Mouse (Mus musculus): ENCODE measurements around the gene Mrpl38. TPM values are rescaled to one million over a fixed set of nuclear protein-coding genes. Genes with fewer than 3 reads are reported as not detected.

Gene Mrpl38
- polyA plus RNA-seq, 1 experiment = not detected

GRCm38 (mm10) chr11:116148761-116149221, 10.1 kb upstream of the Mrpl38 start:
- Histone ChIP-seq H3K4me1 (ENCODE audit: control insufficient read depth, insufficient read depth, low read length) (peaks cover 17% of the 10 kb centered on the region), H3K4me3 (ENCODE audit: insufficient read depth, low read depth, low read length) (no peak overlapping the region), H3K27ac (ENCODE audit: insufficient read depth, low read depth, low read length) (no peak overlapping the region)
- no peak for TF ChIP-seq POLR2A (IDR thresholded peaks at IDR 0.05; ENCODE audit: insufficient read depth, low read depth, low read length)
- no peak for TF ChIP-seq CTCF (IDR thresholded peaks at IDR 0.05; ENCODE audit: insufficient read depth, low read depth, low read length)
- 72% methylated on average over 20 of the region's 20 CpGs for WGBS

- 29% methylated on average over 25 of the region's 25 CpGs for WGBS
- no peak for TF ChIP-seq POLR2A (IDR thresholded peaks at IDR 0.05; ENCODE audit: insufficient read depth, low read depth, low read length)
- TF ChIP-seq CTCF (IDR thresholded peaks at IDR 0.05; ENCODE audit: insufficient read depth, low read depth, low read length) = no peak
- H3K27ac ChIP-seq (ENCODE audit: insufficient read depth, low read depth, low read length) = peak overlapping the region; percentile 36; the same call in 1 of the 2 replicates
Measured at GRCm38 (mm10) chr11:116146294-116146985, 7.8 kb upstream of the Mrpl38 start.

GRCm38 (mm10) chr11:116145481-116146293, 7.0 kb upstream of the Mrpl38 start:
- Histone ChIP-seq H3K27ac (ENCODE audit: insufficient read depth, low read depth, low read length) (no peak overlapping the region), H3K4me3 (ENCODE audit: insufficient read depth, low read depth, low read length) (no peak overlapping the region), H3K4me1 (ENCODE audit: control insufficient read depth, insufficient read depth, low read length) (peaks cover 17% of the 10 kb centered on the region)
- 45% methylated on average over 18 of the region's 18 CpGs for WGBS
- TF ChIP-seq CTCF (IDR thresholded peaks at IDR 0.05; ENCODE audit: insufficient read depth, low read depth, low read length) = no peak
- no peak for TF ChIP-seq POLR2A (IDR thresholded peaks at IDR 0.05; ENCODE audit: insufficient read depth, low read depth, low read length)

More at GRCm38 (mm10) chr11:116146294-116146985, 7.8 kb upstream of the Mrpl38 start:
- Histone ChIP-seq H3K4me1 (ENCODE audit: control insufficient read depth, insufficient read depth, low read length) (peaks cover 17% of the 10 kb centered on the region), H3K4me3 (ENCODE audit: insufficient read depth, low read depth, low read length) (no peak overlapping the region)

GRCm38 (mm10) chr11:116143468-116143867, 4.8 kb upstream of the Mrpl38 start:
- H3K4me1 ChIP-seq (ENCODE audit: control insufficient read depth, insufficient read depth, low read length) = peaks cover 19% of the 10 kb centered on the region
- no peak overlapping the region for H3K27ac ChIP-seq (ENCODE audit: insufficient read depth, low read depth, low read length)
- H3K4me3 ChIP-seq (ENCODE audit: insufficient read depth, low read depth, low read length) = no peak overlapping the region
- WGBS = 92% methylated on average over 3 of the region's 3 CpGs
- TF ChIP-seq POLR2A (IDR thresholded peaks at IDR 0.05; ENCODE audit: insufficient read depth, low read depth, low read length) (no peak), CTCF (IDR thresholded peaks at IDR 0.05; ENCODE audit: insufficient read depth, low read depth, low read length) (no peak)

- TF ChIP-seq POLR2A (IDR thresholded peaks at IDR 0.05; ENCODE audit: insufficient read depth, low read depth, low read length) (no peak), CTCF (IDR thresholded peaks at IDR 0.05; ENCODE audit: insufficient read depth, low read depth, low read length) (no peak)
- no peak overlapping the region for H3K4me3 ChIP-seq (ENCODE audit: insufficient read depth, low read depth, low read length)
- peaks cover 21% of the 10 kb centered on the region for H3K4me1 ChIP-seq (ENCODE audit: control insufficient read depth, insufficient read depth, low read length)
- no peak overlapping the region for H3K27ac ChIP-seq (ENCODE audit: insufficient read depth, low read depth, low read length)
- WGBS = 73% methylated on average over 10 of the region's 10 CpGs
Measured at GRCm38 (mm10) chr11:116142211-116142991, 3.7 kb upstream of the Mrpl38 start.

GRCm38 (mm10) chr11:116138096-116138467, 586 bp downstream of the Mrpl38 start:
- Histone ChIP-seq H3K4me1 (ENCODE audit: control insufficient read depth, insufficient read depth, low read length) (0 out of 2 replicates have a peak, but pooled peaks cover 4% of the 10 kb centered on the region), H3K27ac (ENCODE audit: insufficient read depth, low read depth, low read length) (0 out of 2 replicates have a peak overlapping the region, but pooled peaks have one; percentile 40), H3K4me3 (ENCODE audit: insufficient read depth, low read depth, low read length) (peak overlapping the region; percentile 92)
- WGBS = under 1% methylated on average over 20 of the region's 20 CpGs
- TF ChIP-seq CTCF (IDR thresholded peaks at IDR 0.05; ENCODE audit: insufficient read depth, low read depth, low read length) (no peak), POLR2A (IDR thresholded peaks at IDR 0.05; ENCODE audit: insufficient read depth, low read depth, low read length) (no peak)

- TF ChIP-seq POLR2A (IDR thresholded peaks at IDR 0.05; ENCODE audit: insufficient read depth, low read depth, low read length) (no peak), CTCF (IDR thresholded peaks at IDR 0.05; ENCODE audit: insufficient read depth, low read depth, low read length) (no peak)
- Histone ChIP-seq H3K4me1 (ENCODE audit: control insufficient read depth, insufficient read depth, low read length) (peaks cover 17% of the 10 kb centered on the region), H3K27ac (ENCODE audit: insufficient read depth, low read depth, low read length) (no peak overlapping the region), H3K4me3 (ENCODE audit: insufficient read depth, low read depth, low read length) (no peak overlapping the region)
- 90% methylated on average over 10 of the region's 10 CpGs for WGBS
Measured at GRCm38 (mm10) chr11:116134171-116134570, 4.5 kb downstream of the Mrpl38 start.

- Histone ChIP-seq H3K27ac (ENCODE audit: insufficient read depth, low read depth, low read length) (no peak overlapping the region), H3K4me1 (ENCODE audit: control insufficient read depth, insufficient read depth, low read length) (peaks cover 18% of the 10 kb centered on the region), H3K4me3 (ENCODE audit: insufficient read depth, low read depth, low read length) (no peak overlapping the region)
- TF ChIP-seq POLR2A (IDR thresholded peaks at IDR 0.05; ENCODE audit: insufficient read depth, low read depth, low read length) = no peak
- TF ChIP-seq CTCF (IDR thresholded peaks at IDR 0.05; ENCODE audit: insufficient read depth, low read depth, low read length) = no peak
- 68% methylated on average over 5 of the region's 5 CpGs for WGBS
Measured at GRCm38 (mm10) chr11:116133497-116133896, 5.2 kb downstream of the Mrpl38 start.
